Mouse (Mus musculus) intestine, embryonic 16.5 days (tissue): Measurements from ENCODE around the gene Washc4. TPM values are rescaled to one million over a fixed set of nuclear protein-coding genes. Genes with fewer than 3 reads are reported as not detected.

Experiments
- ATAC-seq: fragments of 200-750 bp; cut with Nextera tagmentation; 2 replicates; pipeline ENCODE4 v1.8.0; 2017; ENCODE audit warnings: moderate TSS enrichment, moderate library complexity
- H3K27ac ChIP-seq: fragments of 300-500 bp; sonication (generic); 2 replicates; pipeline ENCODE4 v1.5.1; 2014; ENCODE audit warnings: mild to moderate bottlenecking, low read length
- H3K27me3 ChIP-seq: fragments of 300-500 bp; sonication (generic); replicated peaks from 2 replicates; pipeline ENCODE4 v1.6.1; 2014; ENCODE audit warnings: low read length, control low read depth, mixed read lengths; ENCODE audit not compliant: control insufficient read depth, insufficient read depth
- H3K36me3 ChIP-seq: fragments of 300-500 bp; sonication (generic); 2 replicates; pipeline ENCODE4 v1.6.1; 2014; ENCODE audit warnings: low read length, control low read depth; ENCODE audit not compliant: control insufficient read depth, insufficient read depth
- H3K4me1 ChIP-seq: fragments of 300-500 bp; sonication (generic); 2 replicates; pipeline ENCODE4 v1.6.1; 2014; ENCODE audit warnings: low read length, control low read depth, mixed read lengths; ENCODE audit not compliant: control insufficient read depth, insufficient read depth
- H3K4me2 ChIP-seq: fragments of 300-500 bp; sonication (generic); 2 replicates; pipeline ENCODE4 v1.6.1; 2014; ENCODE audit warnings: low read depth, low read length, control low read depth
- H3K4me3 ChIP-seq: fragments of 300-500 bp; sonication (generic); 2 replicates; pipeline ENCODE4 v1.5.1; 2014; ENCODE audit warnings: mild to moderate bottlenecking, low read length
- H3K9ac ChIP-seq: fragments of 300-500 bp; sonication (generic); 2 replicates; pipeline ENCODE4 v1.6.1; 2014; ENCODE audit warnings: low read depth, low read length
- H3K9me3 ChIP-seq: fragments of 300-500 bp; sonication (generic); 2 replicates; pipeline ENCODE4 v1.6.1; 2016; ENCODE audit warnings: low read length, control low read depth; ENCODE audit not compliant: control insufficient read depth
- WGBS: fragments of 180-500 bp; shearing (Covaris S2); extraction: QIAGEN DNeasy Blood & Tissue Kit; methylation state at CpG from one replicate; pipeline ENCODE4 v1.1.7; 2014; 5-methylcytosine and 5-hydroxymethylcytosine counted together
- polyA plus RNA-seq: library from polyadenylated mRNA; unstranded; fragments of >200 nt; fragmentation: Nextera tagmentation; extraction: Ambion mirVana; gene quantifications from 2 replicates; pipeline ENCODE4 v1.2.1, GENCODE M21; 2015

Gene Washc4
- polyA plus RNA-seq, 1 experiment from 2014 or later: 43.6 TPM

GRCm38 (mm10) chr10:83629878-83630277 lies 86.3 kb downstream of the Washc4 start:
- Histone ChIP-seq H3K9me3 (no peaks in the 10 kb centered on the region), H3K9ac (no peak overlapping the region), H3K27me3 (no peaks in the 10 kb centered on the region), H3K4me3 (no peak overlapping the region), H3K27ac (no peak overlapping the region), H3K4me2 (no peak overlapping the region), H3K36me3 (0 out of 2 replicates have a peak, but pooled peaks cover 11% of the 10 kb centered on the region), H3K4me1 (peaks cover 4% of the 10 kb centered on the region; the same call in 1 of the 2 replicates)
- WGBS: 89% methylated on average over 5 of the region's 5 CpGs
- no peak for ATAC-seq

- Histone ChIP-seq H3K4me2 (no peak overlapping the region), H3K4me1 (peaks cover 4% of the 10 kb centered on the region; the same call in 1 of the 2 replicates), H3K27me3 (no peaks in the 10 kb centered on the region), H3K27ac (no peak overlapping the region), H3K9me3 (no peaks in the 10 kb centered on the region), H3K9ac (no peak overlapping the region), H3K36me3 (0 out of 2 replicates have a peak, but pooled peaks cover 11% of the 10 kb centered on the region), H3K4me3 (no peak overlapping the region)
- 63% methylated on average over 3 of the region's 3 CpGs for WGBS
- ATAC-seq: no peak
Measured at GRCm38 (mm10) chr10:83630899-83631298, 87.3 kb downstream of the Washc4 start.

- Histone ChIP-seq H3K4me1 (peaks cover 4% of the 10 kb centered on the region; the same call in 1 of the 2 replicates), H3K9me3 (no peaks in the 10 kb centered on the region), H3K4me2 (no peak overlapping the region), H3K27ac (no peak overlapping the region), H3K9ac (no peak overlapping the region), H3K36me3 (0 out of 2 replicates have a peak, but pooled peaks cover 11% of the 10 kb centered on the region), H3K27me3 (no peaks in the 10 kb centered on the region), H3K4me3 (no peak overlapping the region)
- 89% methylated on average over 10 of the region's 10 CpGs for WGBS
- ATAC-seq: no peak
Measured at GRCm38 (mm10) chr10:83631775-83632174, 88.2 kb downstream of the Washc4 start.

- Histone ChIP-seq H3K36me3 (0 out of 2 replicates have a peak, but pooled peaks cover 11% of the 10 kb centered on the region), H3K9me3 (no peaks in the 10 kb centered on the region), H3K27ac (no peak overlapping the region), H3K4me1 (peaks cover 4% of the 10 kb centered on the region; the same call in 1 of the 2 replicates), H3K9ac (no peak overlapping the region), H3K4me3 (no peak overlapping the region), H3K4me2 (no peak overlapping the region), H3K27me3 (no peaks in the 10 kb centered on the region)
- no peak for ATAC-seq
- WGBS: 70% methylated on average over 7 of the region's 7 CpGs
Measured at GRCm38 (mm10) chr10:83632806-83633374, 89.3 kb downstream of the Washc4 start.

- Histone ChIP-seq H3K27me3 (no peaks in the 10 kb centered on the region), H3K27ac (no peak overlapping the region), H3K4me1 (peaks cover 4% of the 10 kb centered on the region; the same call in 1 of the 2 replicates), H3K9ac (no peak overlapping the region), H3K4me3 (no peak overlapping the region), H3K9me3 (no peaks in the 10 kb centered on the region), H3K36me3 (0 out of 2 replicates have a peak, but pooled peaks cover 11% of the 10 kb centered on the region), H3K4me2 (no peak overlapping the region)
- WGBS: 22% methylated on average over 5 of the region's 5 CpGs
- ATAC-seq: no peak
Measured at GRCm38 (mm10) chr10:83634461-83634860, 90.9 kb downstream of the Washc4 start.

GRCm38 (mm10) chr10:83636191-83636590 lies 92.6 kb downstream of the Washc4 start:
- no peaks in the 10 kb centered on the region for H3K27me3 ChIP-seq
- 0 out of 2 replicates have a peak, but pooled peaks cover 10% of the 10 kb centered on the region for H3K36me3 ChIP-seq
- H3K9ac ChIP-seq: no peak overlapping the region
- 80% methylated on average over 2 of the region's 2 CpGs for WGBS
- H3K4me1 ChIP-seq: peaks cover 4% of the 10 kb centered on the region; the same call in 1 of the 2 replicates
- no peak for ATAC-seq
- no peak overlapping the region for H3K27ac ChIP-seq
- no peak overlapping the region for H3K4me2 ChIP-seq
- no peak overlapping the region for H3K4me3 ChIP-seq
- no peaks in the 10 kb centered on the region for H3K9me3 ChIP-seq

- H3K4me2 ChIP-seq: no peak overlapping the region
- WGBS: 26% methylated on average over 6 of the region's 6 CpGs
Measured at GRCm38 (mm10) chr10:83637295-83637694, 93.7 kb downstream of the Washc4 start.

GRCm38 (mm10) chr10:83639881-83640386 lies 96.4 kb downstream of the Washc4 start:
- no peak for ATAC-seq
- 88% methylated on average over 10 of the region's 10 CpGs for WGBS
- no peak overlapping the region for H3K4me3 ChIP-seq
- H3K27ac ChIP-seq: no peak overlapping the region
- peaks cover 4% of the 10 kb centered on the region for H3K4me1 ChIP-seq
- no peak overlapping the region for H3K9ac ChIP-seq
- no peak overlapping the region for H3K4me2 ChIP-seq
- no peaks in the 10 kb centered on the region for H3K9me3 ChIP-seq
- H3K36me3 ChIP-seq: no peaks in the 10 kb centered on the region
- H3K27me3 ChIP-seq: no peaks in the 10 kb centered on the region

More at GRCm38 (mm10) chr10:83637295-83637694, 93.7 kb downstream of the Washc4 start:
- H3K27ac ChIP-seq: no peak overlapping the region
- peak; percentile 85 for ATAC-seq
- no peak overlapping the region for H3K4me3 ChIP-seq
- H3K9ac ChIP-seq: no peak overlapping the region
- H3K9me3 ChIP-seq: no peaks in the 10 kb centered on the region
- no peaks in the 10 kb centered on the region for H3K27me3 ChIP-seq
- H3K4me1 ChIP-seq: peaks cover 4% of the 10 kb centered on the region; the same call in 1 of the 2 replicates
- 0 out of 2 replicates have a peak, but pooled peaks cover under 1% of the 10 kb centered on the region for H3K36me3 ChIP-seq

- no peak overlapping the region for H3K27ac ChIP-seq
- no peaks in the 10 kb centered on the region for H3K27me3 ChIP-seq
- 89% methylated on average over 3 of the region's 3 CpGs for WGBS
- no peak overlapping the region for H3K9ac ChIP-seq
- ATAC-seq: no peak
- H3K4me1 ChIP-seq: peaks cover 19% of the 10 kb centered on the region
- no peaks in the 10 kb centered on the region for H3K36me3 ChIP-seq
- no peak overlapping the region for H3K4me2 ChIP-seq
- H3K9me3 ChIP-seq: no peaks in the 10 kb centered on the region
- no peak overlapping the region for H3K4me3 ChIP-seq
Measured at GRCm38 (mm10) chr10:83641641-83642040, 98.1 kb downstream of the Washc4 start.
